Mouse (Mus musculus) kidney, embryonic 14.5 days (tissue): ENCODE measurements around the gene Ntpcr. TPM values are rescaled to one million over a fixed set of nuclear protein-coding genes. Genes with fewer than 3 reads are reported as not detected.

ENCODE experiments used
- ATAC-seq: fragments of 200-750 bp; cut with Nextera tagmentation; 2 replicates; pipeline ENCODE4 v1.8.0; 2017; ENCODE audit warnings: moderate number of reproducible peaks, mild to moderate bottlenecking, moderate TSS enrichment, moderate library complexity; ENCODE audit not compliant: low FRiP score, low TSS enrichment
- H3K27ac ChIP-seq: fragments of 300-500 bp; sonication (generic); 2 replicates; pipeline ENCODE4 v1.5.1; 2014; ENCODE audit warnings: low read depth, mild to moderate bottlenecking, low read length, moderate library complexity, mixed read lengths
- H3K27me3 ChIP-seq: fragments of 300-500 bp; sonication (generic); 2 replicates; pipeline ENCODE4 v1.6.1; 2014; ENCODE audit warnings: mild to moderate bottlenecking, low read length; ENCODE audit not compliant: control insufficient read depth, insufficient read depth
- H3K36me3 ChIP-seq: fragments of 300-500 bp; sonication (generic); 2 replicates; pipeline ENCODE4 v1.6.1; 2014; ENCODE audit warnings: low read length, mixed read lengths; ENCODE audit not compliant: control insufficient read depth, insufficient read depth
- H3K4me1 ChIP-seq: fragments of 300-500 bp; sonication (generic); 2 replicates; pipeline ENCODE4 v1.6.1; 2014; ENCODE audit warnings: low read length, mixed read lengths; ENCODE audit not compliant: control insufficient read depth, insufficient read depth
- H3K4me2 ChIP-seq: fragments of 300-500 bp; sonication (generic); replicated peaks from 2 replicates; pipeline ENCODE4 v1.6.1; 2014; ENCODE audit warnings: low read depth, mild to moderate bottlenecking, low read length
- H3K4me3 ChIP-seq: fragments of 300-500 bp; sonication (generic); 2 replicates; pipeline ENCODE4 v1.5.1; 2014; ENCODE audit warnings: mild to moderate bottlenecking, low read length
- H3K9ac ChIP-seq: fragments of 300-500 bp; sonication (generic); 2 replicates; pipeline ENCODE4 v1.6.1; 2014; ENCODE audit warnings: low read depth, mild to moderate bottlenecking, low read length, moderate library complexity
- H3K9me3 ChIP-seq: fragments of 300-500 bp; sonication (generic); 2 replicates; pipeline ENCODE4 v1.6.1; 2016; ENCODE audit warnings: low read length; ENCODE audit not compliant: control insufficient read depth
- WGBS: fragments of 180-500 bp; shearing (Covaris S2); extraction: QIAGEN DNeasy Blood & Tissue Kit; methylation state at CpG from one replicate; pipeline ENCODE4 v1.1.7; 2014; 5-methylcytosine and 5-hydroxymethylcytosine counted together
- polyA plus RNA-seq: library from polyadenylated mRNA; unstranded; fragments of >200 nt; fragmentation: Nextera tagmentation; extraction: Ambion mirVana; gene quantifications from 2 replicates; pipeline ENCODE4 v1.2.1, GENCODE M21; 2014

The Ntpcr gene
- polyA plus RNA-seq, 1 experiment from 2014 or later, result 29.3 TPM

DNA sequence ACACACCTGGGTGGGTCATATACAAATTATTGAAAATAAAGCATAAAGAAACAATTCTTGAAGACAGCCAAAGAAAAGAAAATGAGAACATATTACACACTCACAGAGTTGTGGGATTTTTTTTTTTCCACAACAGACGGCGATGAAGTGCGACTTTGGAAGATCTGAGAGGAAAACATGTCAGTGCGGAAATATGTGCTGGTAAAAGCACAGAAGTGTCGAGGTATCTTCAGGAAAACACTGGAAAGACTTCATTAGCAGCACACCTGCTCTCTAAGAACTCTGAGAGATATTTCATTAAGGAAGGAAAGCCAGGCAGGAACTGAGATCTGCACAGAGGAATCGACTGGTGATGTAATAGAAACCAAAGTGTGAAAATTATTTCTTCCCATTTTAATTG is 33.8 kb upstream of the Ntpcr start:
- H3K9me3 ChIP-seq, result peaks cover 2% of the 10 kb centered on the region; the same call in 1 of the 2 replicates
- WGBS, result 85% methylated on average over 6 of the region's 6 CpGs

DNA sequence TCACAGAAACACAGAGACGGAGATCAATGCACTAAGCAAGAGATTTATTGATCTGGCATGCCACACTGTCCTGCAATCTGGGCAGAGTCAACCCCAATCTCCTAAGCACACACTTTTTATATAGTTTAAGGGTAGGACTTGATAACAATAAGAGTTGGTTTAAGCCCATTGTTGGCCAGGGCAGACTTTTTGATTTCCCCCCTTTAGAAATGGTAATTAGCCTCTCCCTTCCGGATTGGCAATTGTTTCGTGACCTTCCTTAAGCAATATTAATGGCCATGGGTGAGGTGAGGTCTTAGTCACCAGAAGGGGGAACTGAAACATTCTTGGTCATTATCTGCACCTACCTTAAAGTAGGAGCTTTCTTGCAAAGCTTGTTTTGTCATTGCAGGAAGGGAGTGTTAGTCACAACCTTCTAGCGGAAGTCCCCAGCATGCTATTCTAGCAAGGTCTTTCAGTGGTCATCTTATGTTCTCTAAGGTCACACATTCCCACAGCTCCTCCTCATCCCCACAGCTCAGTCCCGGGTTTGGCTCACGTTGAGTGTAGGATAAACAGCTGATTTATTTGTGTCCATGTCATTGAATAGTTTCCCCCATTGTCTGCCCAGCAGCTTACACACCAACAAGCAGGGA is 30.3 kb upstream of the Ntpcr start:
- Histone ChIP-seq H3K4me1 (peaks cover 5% of the 10 kb centered on the region; the same call in 1 of the 2 replicates), H3K9me3 (peaks cover 2% of the 10 kb centered on the region; the same call in 1 of the 2 replicates), H3K9ac (no peak overlapping the region), H3K4me3 (no peak overlapping the region), H3K36me3 (no peaks in the 10 kb centered on the region), H3K4me2 (no peak overlapping the region), H3K27ac (no peak overlapping the region), H3K27me3 (no peaks in the 10 kb centered on the region)
- ATAC-seq, result no peak
- 77% methylated on average over 6 of the region's 6 CpGs for WGBS

More for the DNA sequence above, 33.8 kb upstream of the Ntpcr start:
- H3K4me2 ChIP-seq, result no peak overlapping the region
- no peak overlapping the region for H3K9ac ChIP-seq
- no peak overlapping the region for H3K4me3 ChIP-seq
- no peak overlapping the region for H3K27ac ChIP-seq
- H3K27me3 ChIP-seq, result no peaks in the 10 kb centered on the region
- H3K4me1 ChIP-seq, result peaks cover 3% of the 10 kb centered on the region; the same call in 1 of the 2 replicates
- ATAC-seq, result no peak
- H3K36me3 ChIP-seq, result no peaks in the 10 kb centered on the region

DNA sequence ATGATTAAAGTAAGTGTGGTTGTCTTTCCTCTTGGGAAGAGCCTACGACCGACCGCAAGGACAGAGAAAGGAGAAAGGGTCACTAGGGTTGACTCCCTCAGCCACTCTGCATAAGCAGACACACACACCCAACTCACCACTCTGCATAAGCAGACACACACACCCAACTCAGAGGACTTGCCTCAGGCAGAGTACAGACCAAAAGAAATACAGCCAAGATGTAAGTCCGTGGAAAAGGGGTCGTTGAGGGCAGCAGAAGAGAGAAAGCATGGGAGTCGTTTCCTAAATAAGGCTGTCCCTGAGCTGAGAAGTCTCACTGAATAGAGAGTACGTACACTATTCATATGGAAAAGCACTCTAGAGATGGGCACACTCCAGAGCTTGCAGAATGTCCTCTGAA is 29.4 kb upstream of the Ntpcr start:
- H3K4me3 ChIP-seq, result no peak overlapping the region
- no peaks in the 10 kb centered on the region for H3K36me3 ChIP-seq
- H3K9ac ChIP-seq, result no peak overlapping the region
- peaks cover 2% of the 10 kb centered on the region; the same call in 1 of the 2 replicates for H3K9me3 ChIP-seq
- H3K27ac ChIP-seq, result no peak overlapping the region
- ATAC-seq, result no peak
- 73% methylated on average over 7 of the region's 7 CpGs for WGBS
- H3K4me1 ChIP-seq, result peaks cover 5% of the 10 kb centered on the region; the same call in 1 of the 2 replicates
- H3K27me3 ChIP-seq, result no peaks in the 10 kb centered on the region
- H3K4me2 ChIP-seq, result no peak overlapping the region

DNA sequence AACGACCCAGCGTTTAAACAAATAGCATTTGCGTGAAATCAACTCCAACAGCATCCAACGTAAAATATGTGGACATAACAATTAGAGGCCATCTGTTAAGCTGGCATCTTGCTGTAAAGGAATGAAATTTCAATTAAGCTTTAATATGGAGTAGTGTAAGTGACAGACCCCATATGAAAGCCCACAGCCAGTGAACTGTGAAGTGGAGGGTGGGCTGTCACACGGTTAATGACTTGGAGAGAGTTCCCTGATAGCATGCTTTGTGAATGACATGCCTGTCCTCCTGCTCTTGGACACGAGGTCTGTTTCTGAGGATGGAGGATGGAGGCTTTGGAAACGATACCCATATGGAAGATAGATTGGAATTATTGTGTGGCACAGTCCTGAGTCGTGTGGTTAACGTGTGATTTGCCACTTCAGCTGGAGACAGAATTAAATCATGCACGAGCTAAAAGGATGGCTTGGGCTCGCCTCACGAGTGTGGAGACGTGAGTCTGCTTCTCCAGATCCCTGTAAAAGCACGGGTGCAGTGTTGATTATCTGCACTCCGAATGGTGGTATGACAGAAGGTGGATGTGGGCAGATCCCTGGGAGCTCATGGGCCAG is 26.8 kb upstream of the Ntpcr start:
- Histone ChIP-seq H3K4me1 (peaks cover 5% of the 10 kb centered on the region; the same call in 1 of the 2 replicates), H3K27me3 (no peaks in the 10 kb centered on the region), H3K9ac (no peak overlapping the region), H3K36me3 (no peaks in the 10 kb centered on the region), H3K27ac (no peak overlapping the region), H3K4me3 (no peak overlapping the region), H3K9me3 (peaks cover 2% of the 10 kb centered on the region; the same call in 1 of the 2 replicates), H3K4me2 (no peak overlapping the region)
- 48% methylated on average over 15 of the region's 15 CpGs for WGBS
- no peak for ATAC-seq

- no peaks in the 10 kb centered on the region for H3K9me3 ChIP-seq
- H3K9ac ChIP-seq, result no peak overlapping the region
- no peak overlapping the region for H3K4me2 ChIP-seq
- no peaks in the 10 kb centered on the region for H3K27me3 ChIP-seq
- no peak overlapping the region for H3K4me3 ChIP-seq
- H3K36me3 ChIP-seq, result no peaks in the 10 kb centered on the region
- 93% methylated on average over 6 of the region's 6 CpGs for WGBS
- no peak for ATAC-seq
- no peak overlapping the region for H3K27ac ChIP-seq
- peaks cover 5% of the 10 kb centered on the region; the same call in 1 of the 2 replicates for H3K4me1 ChIP-seq
Measured at GRCm38 (mm10) chr8:125704434-125704833, 25.3 kb upstream of the Ntpcr start.

GRCm38 (mm10) chr8:125705816-125706215 is 23.9 kb upstream of the Ntpcr start:
- no peak overlapping the region for H3K9ac ChIP-seq
- ATAC-seq, result no peak
- H3K9me3 ChIP-seq, result no peaks in the 10 kb centered on the region
- no peak overlapping the region for H3K4me2 ChIP-seq
- no peak overlapping the region for H3K4me3 ChIP-seq
- H3K4me1 ChIP-seq, result peaks cover 5% of the 10 kb centered on the region; the same call in 1 of the 2 replicates
- no peak overlapping the region for H3K27ac ChIP-seq
- H3K27me3 ChIP-seq, result no peaks in the 10 kb centered on the region
- no peaks in the 10 kb centered on the region for H3K36me3 ChIP-seq
- 90% methylated on average over 7 of the region's 7 CpGs for WGBS

- no peaks in the 10 kb centered on the region for H3K9me3 ChIP-seq
- no peak overlapping the region for H3K4me2 ChIP-seq
- H3K4me3 ChIP-seq, result no peak overlapping the region
- no peaks in the 10 kb centered on the region for H3K4me1 ChIP-seq
- H3K36me3 ChIP-seq, result no peaks in the 10 kb centered on the region
- WGBS, result 84% methylated on average over 5 of the region's 5 CpGs
- H3K27me3 ChIP-seq, result no peaks in the 10 kb centered on the region
- no peak overlapping the region for H3K27ac ChIP-seq
- H3K9ac ChIP-seq, result no peak overlapping the region
- ATAC-seq, result no peak
Measured at GRCm38 (mm10) chr8:125709171-125709570, 20.6 kb upstream of the Ntpcr start.

DNA sequence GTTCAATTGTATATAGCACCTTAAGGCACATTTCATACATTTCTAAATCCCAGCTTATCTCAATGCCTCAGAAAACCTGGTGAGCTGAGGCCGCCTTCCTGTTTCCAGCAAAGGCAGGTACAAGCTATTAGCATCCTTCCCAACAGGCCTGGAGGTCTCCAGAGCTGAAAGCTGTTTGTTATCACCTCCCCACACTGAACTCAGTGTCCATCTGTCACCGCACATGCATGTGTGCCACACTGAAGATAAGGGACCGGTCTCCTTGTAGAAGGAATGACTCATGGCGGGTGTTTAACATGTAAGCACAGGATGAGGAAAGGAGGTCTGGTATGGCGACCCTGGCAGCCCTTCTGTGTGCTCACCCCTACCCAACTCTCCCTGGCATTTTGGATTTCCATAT is 18.2 kb upstream of the Ntpcr start:
- no peak overlapping the region for H3K9ac ChIP-seq
- no peak overlapping the region for H3K27ac ChIP-seq
- no peaks in the 10 kb centered on the region for H3K36me3 ChIP-seq
- no peak for ATAC-seq
- 89% methylated on average over 5 of the region's 5 CpGs for WGBS
- no peak overlapping the region for H3K4me2 ChIP-seq
- no peaks in the 10 kb centered on the region for H3K4me1 ChIP-seq
- no peaks in the 10 kb centered on the region for H3K27me3 ChIP-seq
- no peak overlapping the region for H3K4me3 ChIP-seq
- no peaks in the 10 kb centered on the region for H3K9me3 ChIP-seq

DNA sequence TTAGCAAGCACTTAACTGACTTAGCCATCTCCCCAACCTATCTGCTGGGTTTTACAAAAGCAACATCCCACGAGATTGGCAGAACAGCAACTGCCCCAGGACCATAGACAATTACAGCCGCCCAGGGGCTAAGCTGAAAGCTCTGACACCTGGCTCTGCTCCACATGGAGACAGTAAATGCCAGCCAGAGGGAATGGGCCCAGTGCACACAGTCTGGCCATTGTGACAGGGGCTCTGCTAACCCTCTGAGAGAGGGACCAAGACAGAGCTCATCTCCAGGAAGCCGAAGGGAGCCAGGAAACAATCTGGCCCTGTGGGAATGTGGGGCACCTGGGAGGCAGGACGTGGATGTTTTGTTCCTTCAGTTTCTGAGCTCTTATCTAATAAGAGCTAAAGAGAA is 13.6 kb upstream of the Ntpcr start:
- Histone ChIP-seq H3K4me3 (no peak overlapping the region), H3K4me1 (peaks cover 11% of the 10 kb centered on the region; the same call in 1 of the 2 replicates), H3K4me2 (no peak overlapping the region), H3K36me3 (no peaks in the 10 kb centered on the region), H3K9me3 (no peaks in the 10 kb centered on the region), H3K27me3 (no peaks in the 10 kb centered on the region), H3K9ac (no peak overlapping the region), H3K27ac (no peak overlapping the region)
- 34% methylated on average over 4 of the region's 4 CpGs for WGBS
- no peak for ATAC-seq
